Mouse (Mus musculus): ENCODE data around the gene Nutf2.

DNA sequence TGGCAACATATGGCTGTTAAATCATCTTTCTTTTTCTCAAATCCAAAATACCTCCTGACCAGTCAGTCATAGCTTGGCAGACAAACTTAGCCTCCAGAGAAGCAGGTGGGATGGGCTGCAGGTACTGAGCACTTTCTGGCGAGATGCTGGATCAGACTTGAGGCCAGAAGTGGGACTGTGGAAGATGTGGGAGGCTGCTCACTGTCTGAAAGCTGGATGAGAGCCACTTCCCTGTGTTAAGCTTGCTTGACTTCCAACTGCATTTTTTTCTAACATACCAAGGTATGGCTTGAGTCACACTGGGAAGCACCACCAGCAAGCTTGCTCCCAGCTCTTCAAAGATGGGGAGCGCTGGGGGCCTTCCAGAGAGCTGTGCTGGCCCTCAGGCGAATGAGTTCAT lies 64.7 kb downstream of the Nutf2 start:
- no peak for TF ChIP-seq TAL1 (IDR thresholded peaks at IDR 0.05; ENCODE audit: low read length)
- TF ChIP-seq GATA1 (IDR thresholded peaks at IDR 0.05; ENCODE audit: low read length) = no peak

Measured in erythroblast, embryonic 14.5 days (primary cell).